Mouse (Mus musculus): ENCODE data around the gene Cpt1a. TPM values are rescaled to one million over a fixed set of nuclear protein-coding genes. Genes with fewer than 3 reads are reported as not detected.

Gene Cpt1a
- polyA plus RNA-seq, 1 experiment from 2014 or later = 16.2 TPM

Small RNAs within 50 kb of the gene (microRNA-seq; reads per million reads assigned to microRNA genes)
- gene Mir6984 = not detected

Other genes starting within 250 kb of the Cpt1a start
- 136 TPM in 2 replicates for gene Mrpl21, start 39.4 kb upstream of the Cpt1a start, polyA plus RNA-seq (2015; fragmentation: Nextera tagmentation; extraction: Ambion mirVana)
- 13.1 and 14.0 TPM in 2 replicates for gene Ighmbp2, start 39.3 kb upstream of the Cpt1a start, polyA plus RNA-seq (2015; fragmentation: Nextera tagmentation; extraction: Ambion mirVana)
- gene Tesmin, start 66.5 kb downstream of the Cpt1a start, polyA plus RNA-seq (2015; fragmentation: Nextera tagmentation; extraction: Ambion mirVana) = 0.24 and 0.57 TPM in 2 replicates
- gene Gal, start 92.2 kb downstream of the Cpt1a start, polyA plus RNA-seq (2015; fragmentation: Nextera tagmentation; extraction: Ambion mirVana) = 0.57 and 0.92 TPM in 2 replicates

All from limb, embryonic 13.5 days (tissue).